Mouse (Mus musculus) frontal cortex, adult 2 months (tissue): ENCODE measurements around the gene Mthfr. TPM values are rescaled to one million over a fixed set of nuclear protein-coding genes. Genes with fewer than 3 reads are reported as not detected.
A peak's percentile ranks its signal among the peaks of the same experiment; 100 is the strongest.

Experiments used
- DNase-seq, 2 experiments: peaks; one replicate each; pipeline ENCODE4 v3.0.0; 2022; ENCODE audit warnings: low spot score in 1 of 2; ENCODE audit errors: extremely low spot score in 1 of 2
- polyA plus RNA-seq: library from polyadenylated mRNA; depleted of rRNA; stranded (reverse); fragments of >200 nt; gene quantifications from 2 replicates; pipeline ENCODE4 v1.2.3, GENCODE M21; 2012; rRNA removed

Gene Mthfr
- 28.7 and 34.2 TPM in 2 replicates for polyA plus RNA-seq

GRCm38 (mm10) chr4:148038600-148039253, at the start of gene Mthfr, which contains the start of gene Clcn6:
Gene Mthfr, plus strand, starts transcription at chr4:148039077.
Gene Clcn6, minus strand, starts transcription at chr4:148038821.
- peak; percentile 99 to 100 for DNase-seq

- DNase-seq: no peak
These were observed 45.2 kb upstream of the Mthfr start for GRCm38 (mm10) chr4:147993571-147994095.

- no peak for DNase-seq
These were observed 43.6 kb upstream of the Mthfr start for GRCm38 (mm10) chr4:147995311-147995710.

GRCm38 (mm10) chr4:148000202-148000772, 38.6 kb upstream of the Mthfr start, which contains the start of gene Nppa:
Gene Nppa, plus strand, starts transcription at chr4:148000722.
- no peak for DNase-seq

GRCm38 (mm10) chr4:148001013-148001789, 37.7 kb upstream of the Mthfr start:
- DNase-seq: no peak

- DNase-seq: no peak
These were observed 37.0 kb upstream of the Mthfr start for GRCm38 (mm10) chr4:148001866-148002265.

- no peak for DNase-seq
These were observed 34.5 kb upstream of the Mthfr start for GRCm38 (mm10) chr4:148004361-148004760.

- DNase-seq: peak; percentile 46 to 82
These were observed 30.5 kb upstream of the Mthfr start for GRCm38 (mm10) chr4:148008412-148008811.

GRCm38 (mm10) chr4:148009641-148010040, 29.2 kb upstream of the Mthfr start:
- DNase-seq: no peak

GRCm38 (mm10) chr4:148011332-148011731, 27.5 kb upstream of the Mthfr start:
- no peak for DNase-seq

- no peak for DNase-seq
These were observed 26.7 kb upstream of the Mthfr start for GRCm38 (mm10) chr4:148012216-148012615.

- no peak for DNase-seq
These were observed 23.5 kb upstream of the Mthfr start for GRCm38 (mm10) chr4:148015418-148015817.

GRCm38 (mm10) chr4:148016981-148017380, 21.9 kb upstream of the Mthfr start:
- no peak for DNase-seq

- DNase-seq: no peak
These were observed 20.5 kb upstream of the Mthfr start for GRCm38 (mm10) chr4:148018410-148018809.

- no peak for DNase-seq
These were observed 14.9 kb upstream of the Mthfr start for GRCm38 (mm10) chr4:148024003-148024402.

- DNase-seq: no peak
These were observed 9.6 kb upstream of the Mthfr start for GRCm38 (mm10) chr4:148029297-148029696.

GRCm38 (mm10) chr4:148030506-148030905, 8.4 kb upstream of the Mthfr start:
- no peak for DNase-seq

GRCm38 (mm10) chr4:148033858-148034410, 4.9 kb upstream of the Mthfr start:
- DNase-seq: no peak

- no peak for DNase-seq
These were observed 3.4 kb upstream of the Mthfr start for GRCm38 (mm10) chr4:148035440-148035839.

GRCm38 (mm10) chr4:148038079-148038599, 738 bp upstream of the Mthfr start:
- peak in 1 of 2 experiments; percentile 66 for DNase-seq
